Comparison of ENCODE assay signal across 27 mouse cellular contexts in genomic region chr5:36902807-36903206, GRCm38 (mm10). TPM values are rescaled to one million over a fixed set of nuclear protein-coding genes. Genes with fewer than 3 reads are reported as not detected.
"Had no signal": no experiment of that assay in that cellular context is flagged by ENCODE, and none has a peak within 500 bp of the region (broad histone marks: within the 10 kb centered on the region; RNA-seq: fewer than 3 reads in every experiment).

No protein-coding gene starts in this region.

- H3K4me3 ChIP-seq: heart, embryonic 10.5 days; heart, embryonic 12.5 days; hindbrain, embryonic 10.5 days; hindbrain, embryonic 12.5 days; intestine, embryonic 15.5 days; limb, embryonic 13.5 days; limb, embryonic 15.5 days; liver, embryonic 12.5 days had no signal

- H3K4me1 ChIP-seq: heart, embryonic 10.5 days; heart, embryonic 12.5 days; intestine, embryonic 15.5 days; limb, embryonic 15.5 days; liver, embryonic 12.5 days had no signal

- DNase-seq: gastrocnemius, postnatal 25 days; heart, adult 18-20 months; heart, postnatal 10 days; heart, postnatal 4 days; kidney, adult 18-20 months; kidney, adult 8-10 months; kidney, postnatal 10 days; kidney, postnatal 25 days; kidney, postnatal 4 days; layer of hippocampus, adult 9-11 months; layer of hippocampus, postnatal 36 days; left cerebral cortex, postnatal 4 days had no signal

- H3K9me3 ChIP-seq: heart, embryonic 10.5 days; heart, embryonic 12.5 days; hindbrain, embryonic 12.5 days; intestine, embryonic 15.5 days; limb, embryonic 13.5 days; limb, embryonic 15.5 days; liver, embryonic 12.5 days had no signal

- H3K27me3 ChIP-seq: intestine, embryonic 15.5 days; limb, embryonic 15.5 days; liver, embryonic 12.5 days had no signal

- H3K9ac ChIP-seq: heart, embryonic 12.5 days; hindbrain, embryonic 12.5 days; hindbrain, embryonic 14.5 days; intestine, embryonic 15.5 days; limb, embryonic 13.5 days; limb, embryonic 15.5 days; liver, embryonic 12.5 days; liver, embryonic 14.5 days had no signal

- H3K36me3 ChIP-seq: heart, embryonic 10.5 days; heart, embryonic 12.5 days; hindbrain, embryonic 10.5 days; hindbrain, embryonic 12.5 days; intestine, embryonic 15.5 days; limb, embryonic 13.5 days; limb, embryonic 15.5 days; liver, embryonic 12.5 days had no signal

- H3K27ac ChIP-seq: heart, embryonic 10.5 days; hindbrain, embryonic 10.5 days; hindbrain, embryonic 12.5 days; hindbrain, embryonic 14.5 days; intestine, embryonic 15.5 days; limb, embryonic 13.5 days; limb, embryonic 15.5 days; liver, embryonic 12.5 days; liver, embryonic 14.5 days had no signal

RNA-seq across cellular contexts. Expression of gene Ppp2r2c, which starts 34.5 kb away (rescaled TPM):
- total RNA-seq: granulocyte monocyte progenitor cell, adult 5-6 weeks had no signal
- polyA plus RNA-seq: heart, embryonic 14.5 days; kidney, embryonic 14.5 days; kidney, embryonic 16.5 days; liver, adult 2 months; liver, embryonic 14.5 days had no signal
